Mouse (Mus musculus) thymus, adult 2 months (tissue): ENCODE results near the gene Ppef2. TPM values are rescaled to one million over a fixed set of nuclear protein-coding genes. Genes with fewer than 3 reads are reported as not detected.

Source experiments
- DNase-seq: peaks from one replicate; pipeline ENCODE4 v3.0.0; 2021
- H3K27ac ChIP-seq: fragments of 200-500 bp; 2 replicates; pipeline ENCODE4 v1.5.1; 2012; ENCODE audit warnings: low read length, control low read depth; ENCODE audit not compliant: control insufficient read depth, insufficient read depth
- H3K27me3 ChIP-seq: fragments of 200-500 bp; 2 replicates; pipeline ENCODE4 v1.6.1; 2012; ENCODE audit warnings: mild to moderate bottlenecking, low read length, moderate library complexity, mixed read lengths; ENCODE audit not compliant: control insufficient read depth, insufficient read depth
- H3K36me3 ChIP-seq: fragments of 200-500 bp; 2 replicates; pipeline ENCODE4 v1.6.1; 2012; ENCODE audit warnings: mild to moderate bottlenecking, low read length, moderate library complexity; ENCODE audit not compliant: control insufficient read depth, insufficient read depth
- H3K4me1 ChIP-seq: fragments of 200-500 bp; replicated peaks from 2 replicates; pipeline ENCODE4 v1.6.1; 2012; ENCODE audit warnings: low read length; ENCODE audit not compliant: control insufficient read depth, insufficient read depth
- H3K4me3 ChIP-seq: fragments of 200-500 bp; 2 replicates; pipeline ENCODE4 v1.5.1; 2012; ENCODE audit warnings: mild to moderate bottlenecking, low read length, control low read depth, moderate library complexity; ENCODE audit not compliant: control insufficient read depth, insufficient read depth
- CTCF ChIP-seq: fragments of 200-500 bp; IDR thresholded peaks from 2 replicates; pipeline ENCODE4 v1.5.1; 2012; ENCODE audit warnings: mild to moderate bottlenecking, control low read depth, low read length, moderate library complexity, borderline replicate concordance; ENCODE audit not compliant: control insufficient read depth, poor library complexity, insufficient read depth; ENCODE audit errors: extremely low read depth
- POLR2A ChIP-seq: fragments of 200-500 bp; IDR thresholded peaks from 2 replicates; pipeline ENCODE4 v1.6.1; 2012; ENCODE audit warnings: mild to moderate bottlenecking, low read length, control low read depth, moderate library complexity; ENCODE audit not compliant: control insufficient read depth, poor library complexity, insufficient read depth; ENCODE audit errors: extremely low read depth
- WGBS: fragments of 180-500 bp; shearing (Covaris S2); methylation state at CpG from one replicate; pipeline ENCODE4 v1.1.7; 2018; 5-methylcytosine and 5-hydroxymethylcytosine counted together
- polyA plus RNA-seq: library from polyadenylated mRNA; depleted of rRNA; stranded (reverse); fragments of >200 nt; gene quantifications from 2 replicates; pipeline ENCODE4 v1.2.3, GENCODE M21; 2012

Ppef2 gene
- polyA plus RNA-seq, 1 experiment = 1.3 TPM

- H3K27me3 ChIP-seq = no peaks in the 10 kb centered on the region
- no peaks in the 10 kb centered on the region for H3K36me3 ChIP-seq
- peaks cover 11% of the 10 kb centered on the region for H3K4me1 ChIP-seq
- no peak for TF ChIP-seq POLR2A
- no peak for TF ChIP-seq CTCF
- DNase-seq = no peak
- H3K27ac ChIP-seq = no peak overlapping the region
- 97% methylated on average over 12 of the region's 12 CpGs for WGBS
- no peak overlapping the region for H3K4me3 ChIP-seq
Observed at GRCm38 (mm10) chr5:92240769-92241168, 15.3 kb downstream of the Ppef2 start.

DNA sequence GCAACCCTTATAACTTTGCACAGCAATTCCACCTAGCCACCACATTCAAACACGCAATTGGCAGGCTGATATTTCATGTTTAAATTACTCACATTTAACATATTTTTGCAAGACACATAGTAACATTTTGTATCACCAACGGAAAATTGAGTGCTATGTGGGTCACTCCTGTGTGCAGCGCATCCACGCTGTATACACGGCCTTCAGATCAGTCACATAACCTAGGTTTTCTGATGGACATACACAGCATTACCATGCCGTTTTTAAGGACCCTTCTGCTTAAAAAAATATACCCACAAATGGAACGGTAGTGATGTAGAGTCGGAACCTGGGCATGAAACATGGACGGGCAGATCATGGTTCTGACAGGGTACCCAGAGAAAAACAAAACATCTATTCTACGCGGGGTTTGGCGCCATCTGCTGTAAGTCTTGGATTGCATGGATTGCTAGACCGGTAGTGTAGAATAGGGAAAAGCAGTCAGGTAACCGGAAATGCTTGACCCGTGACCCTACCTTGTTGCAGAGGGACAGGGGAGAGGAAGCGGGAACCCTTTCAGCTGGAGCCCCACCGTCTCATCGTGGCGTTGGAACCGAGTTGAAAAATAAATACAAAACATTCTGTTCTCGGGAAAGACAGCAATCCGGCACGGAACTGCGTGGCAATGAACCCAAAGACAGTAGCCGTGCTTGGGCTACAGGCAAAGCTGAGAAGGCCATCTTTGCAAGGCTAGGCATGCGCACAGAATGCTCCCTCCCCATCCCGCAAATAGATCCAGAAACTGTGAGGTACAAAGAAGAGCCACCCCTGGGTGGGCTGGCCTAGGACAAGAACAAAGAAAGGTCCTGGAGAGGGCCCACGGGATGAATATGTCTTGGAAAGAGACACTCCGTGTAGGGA, 16.5 kb downstream of the Ppef2 start:
- 45% methylated on average over 29 of the region's 29 CpGs for WGBS
- H3K4me1 ChIP-seq = peaks cover 14% of the 10 kb centered on the region
- no peaks in the 10 kb centered on the region for H3K27me3 ChIP-seq
- TF ChIP-seq CTCF = 0 out of 2 replicates have a peak, but pooled peaks have one; percentile 9
- TF ChIP-seq POLR2A = no peak
- no peaks in the 10 kb centered on the region for H3K36me3 ChIP-seq
- DNase-seq = peak; percentile 60
- no peak overlapping the region for H3K4me3 ChIP-seq
- no peak overlapping the region for H3K27ac ChIP-seq

DNA sequence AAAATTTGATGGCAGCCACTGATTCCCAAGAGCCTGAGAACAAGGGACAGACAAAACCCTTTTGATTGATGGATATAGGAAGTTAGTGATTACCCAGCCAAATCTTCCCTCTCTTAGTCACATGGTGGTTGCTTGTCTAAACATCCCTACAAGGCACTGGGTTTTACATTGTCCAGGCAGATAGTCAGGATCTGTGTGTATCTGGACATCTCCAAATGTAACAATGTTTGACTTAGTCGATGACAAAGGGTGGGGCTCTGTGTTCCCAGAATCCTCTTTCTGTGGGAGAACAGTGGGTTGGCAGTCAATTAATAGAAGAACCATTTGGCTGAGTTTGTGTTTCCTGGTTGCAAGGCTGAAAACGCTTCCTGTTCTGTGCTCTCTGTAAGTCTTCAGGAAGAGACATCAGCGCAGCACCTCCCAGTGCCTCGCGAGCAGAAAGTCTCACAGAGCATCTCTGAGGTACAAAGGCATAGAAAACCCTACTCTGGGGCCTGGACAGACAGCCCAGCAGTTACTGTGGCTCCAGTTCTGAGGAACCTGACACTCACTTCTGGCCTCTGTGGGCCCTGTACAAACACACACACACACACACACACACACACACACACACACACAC, 21.0 kb downstream of the Ppef2 start:
- Histone ChIP-seq H3K4me1 (peaks cover 14% of the 10 kb centered on the region), H3K27ac (peak overlapping the region; percentile 27; the same call in 1 of the 2 replicates), H3K36me3 (no peaks in the 10 kb centered on the region), H3K27me3 (no peaks in the 10 kb centered on the region), H3K4me3 (no peak overlapping the region)
- 4% methylated on average over 5 of the region's 5 CpGs for WGBS
- DNase-seq = no peak
- TF ChIP-seq POLR2A (no peak), CTCF (no peak)

DNA sequence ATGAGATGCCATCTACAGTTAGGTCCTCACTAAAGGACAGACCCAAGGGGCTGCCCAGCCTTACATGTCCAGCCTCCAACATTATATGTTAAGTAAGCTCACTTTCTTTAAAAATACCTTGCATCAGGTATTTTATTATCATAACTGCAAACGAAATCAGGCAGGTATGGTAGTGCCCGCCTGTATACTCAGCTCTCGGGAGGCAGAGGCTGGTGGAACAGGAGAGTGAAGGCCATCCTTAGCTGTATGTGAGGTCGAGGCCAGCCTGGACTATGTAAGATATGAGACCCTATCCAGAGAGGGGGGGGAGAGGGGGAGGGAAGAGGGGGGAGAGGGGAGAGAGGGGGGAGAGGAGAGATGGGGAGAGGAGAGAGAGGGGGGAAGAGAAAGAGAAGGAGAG, 22.7 kb downstream of the Ppef2 start:
- 94% methylated on average over 4 of the region's 4 CpGs for WGBS
- H3K4me3 ChIP-seq = no peak overlapping the region
- no peak overlapping the region for H3K27ac ChIP-seq
- peaks cover 17% of the 10 kb centered on the region for H3K4me1 ChIP-seq
- no peak for DNase-seq
- no peaks in the 10 kb centered on the region for H3K36me3 ChIP-seq
- no peaks in the 10 kb centered on the region for H3K27me3 ChIP-seq
- TF ChIP-seq POLR2A (no peak), CTCF (no peak)

DNA sequence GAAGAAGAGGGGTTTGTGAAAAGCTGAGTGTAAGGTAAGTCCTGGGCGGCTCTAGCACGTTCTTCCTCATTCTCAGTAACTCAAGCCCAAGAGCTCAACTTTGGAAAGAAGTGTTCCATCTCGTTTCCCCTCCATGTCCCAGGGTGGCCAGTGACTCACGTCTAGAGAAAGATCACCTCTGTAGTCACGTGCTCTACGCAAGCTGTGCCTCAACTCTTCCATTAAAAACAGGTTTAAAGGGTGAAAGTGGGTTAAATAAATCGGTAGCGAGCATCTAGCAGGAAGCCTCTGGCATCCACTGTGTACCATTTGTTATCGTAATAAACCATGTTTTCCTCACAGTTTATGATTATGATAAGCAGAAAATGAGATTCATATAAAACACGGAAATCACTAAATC, 24.2 kb downstream of the Ppef2 start:
- DNase-seq = no peak
- WGBS = 89% methylated on average over 10 of the region's 10 CpGs
- Histone ChIP-seq H3K27ac (no peak overlapping the region), H3K27me3 (no peaks in the 10 kb centered on the region), H3K4me3 (no peak overlapping the region), H3K4me1 (peaks cover 22% of the 10 kb centered on the region), H3K36me3 (no peaks in the 10 kb centered on the region)
- TF ChIP-seq POLR2A = no peak
- TF ChIP-seq CTCF = no peak

DNA sequence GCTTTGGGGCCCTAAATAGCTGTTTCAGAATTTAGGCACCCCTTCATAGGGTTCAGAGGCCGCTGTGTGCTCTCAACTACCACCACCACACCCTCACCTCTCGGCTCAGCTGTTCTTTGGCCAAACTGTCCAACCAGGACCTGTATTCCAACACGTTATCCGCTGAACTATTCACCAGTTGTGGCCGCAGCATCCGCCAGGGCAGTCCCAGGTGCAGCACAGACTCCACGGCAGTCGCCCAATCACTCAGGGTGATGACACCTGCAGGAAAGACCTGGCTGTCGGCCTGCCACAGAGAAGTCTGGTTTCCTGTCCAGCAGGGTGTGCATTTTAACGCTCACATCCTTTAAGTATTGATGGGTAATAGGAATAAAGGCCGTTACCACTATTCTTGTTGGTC, 25.8 kb downstream of the Ppef2 start:
- 57% methylated on average over 11 of the region's 11 CpGs for WGBS
- no peak for DNase-seq
- Histone ChIP-seq H3K27me3 (no peaks in the 10 kb centered on the region), H3K36me3 (no peaks in the 10 kb centered on the region), H3K4me1 (peaks cover 17% of the 10 kb centered on the region), H3K27ac (peak overlapping the region; percentile 41; the same call in 1 of the 2 replicates), H3K4me3 (no peak overlapping the region)
- TF ChIP-seq CTCF (no peak), POLR2A (no peak)

- Histone ChIP-seq H3K36me3 (no peaks in the 10 kb centered on the region), H3K4me1 (peaks cover 16% of the 10 kb centered on the region), H3K4me3 (no peak overlapping the region), H3K27ac (no peak overlapping the region), H3K27me3 (no peaks in the 10 kb centered on the region)
- no peak for DNase-seq
- TF ChIP-seq POLR2A (no peak), CTCF (no peak)
- 95% methylated on average over 3 of the region's 3 CpGs for WGBS
Observed at GRCm38 (mm10) chr5:92229514-92229913, 26.6 kb downstream of the Ppef2 start.
